Mouse (Mus musculus): ENCODE data around the gene Fstl5.
"Not testable (repeated sequence)": the region's sequence is repeated elsewhere in the genome, so short reads cannot be mapped to it uniquely, and the experiment has no call there.

Fstl5 gene

DNA sequence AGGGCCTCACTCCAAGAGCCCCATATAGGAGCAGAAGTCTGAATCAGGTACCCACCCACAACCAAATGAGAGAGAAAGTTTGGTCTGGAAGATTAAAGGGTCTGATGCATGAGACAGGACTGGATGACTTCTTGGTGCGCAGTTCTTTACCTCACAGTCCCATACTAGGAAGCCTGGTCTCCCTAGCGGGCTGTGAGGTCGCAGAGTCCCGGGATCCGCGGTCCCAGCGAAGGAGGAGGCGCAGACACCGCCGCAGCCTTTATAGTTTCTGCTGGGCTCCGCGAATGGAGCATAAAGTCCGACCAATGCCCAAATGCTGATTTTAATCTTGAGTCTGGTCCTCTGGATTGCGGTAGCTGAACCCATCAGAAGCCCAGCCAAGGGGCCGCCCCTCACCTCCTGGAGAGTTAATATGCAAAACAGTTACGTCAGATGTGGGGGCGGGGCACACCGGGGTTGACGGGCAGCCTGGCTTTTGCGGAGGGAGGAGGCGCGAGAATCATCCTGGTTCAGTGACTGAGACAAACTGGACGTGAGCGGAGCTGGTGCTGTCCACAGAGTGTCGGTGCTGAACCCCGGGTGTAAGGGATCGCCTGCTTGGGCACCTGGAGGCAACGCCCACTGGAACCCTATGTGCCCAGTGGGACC is at the start of gene Fstl5:
Gene Fstl5 (plus strand): TSS at position 211 of the 648 bp plus-strand sequence.
- peak; percentile 92 for DNase-seq

- no peak for DNase-seq
These were observed 48.5 kb upstream of the Fstl5 start for GRCm38 (mm10) chr3:76025523-76025922.

- DNase-seq, result no peak
These were observed 22.9 kb upstream of the Fstl5 start for GRCm38 (mm10) chr3:76051124-76051523.

GRCm38 (mm10) chr3:76061996-76062395 is 12.1 kb upstream of the Fstl5 start:
- DNase-seq, result no peak

- DNase-seq, result peak; percentile 60
These were observed 6.2 kb upstream of the Fstl5 start for GRCm38 (mm10) chr3:76067920-76068319.

GRCm38 (mm10) chr3:76072826-76073225 is 1.2 kb upstream of the Fstl5 start:
- DNase-seq, result no peak

- peak; percentile 16 for DNase-seq
These were observed 66.4 kb downstream of the Fstl5 start for GRCm38 (mm10) chr3:76140445-76140844.

DNA sequence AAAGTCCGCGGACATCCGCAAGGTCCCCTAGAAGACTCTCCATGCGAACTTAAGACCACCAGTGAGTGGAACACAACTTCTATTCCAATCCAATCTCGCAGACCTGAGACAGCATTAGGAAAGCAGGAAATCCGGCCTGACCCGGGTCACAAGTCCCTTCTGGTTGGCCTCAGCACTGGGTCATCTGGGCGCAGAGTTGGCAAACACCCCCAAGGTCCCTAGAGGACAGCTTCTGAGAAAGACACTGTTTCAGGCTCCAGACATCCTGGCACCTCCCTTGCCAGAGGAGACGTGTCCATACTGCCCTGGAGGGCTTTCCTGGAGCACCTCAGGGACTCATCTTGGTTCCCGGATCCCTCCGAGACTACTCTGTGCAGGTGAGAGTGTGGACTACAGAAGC is 73.8 kb downstream of the Fstl5 start:
- DNase-seq, result no peak

GRCm38 (mm10) chr3:76238834-76239233 is 164.8 kb downstream of the Fstl5 start:
- no peak for DNase-seq

DNA sequence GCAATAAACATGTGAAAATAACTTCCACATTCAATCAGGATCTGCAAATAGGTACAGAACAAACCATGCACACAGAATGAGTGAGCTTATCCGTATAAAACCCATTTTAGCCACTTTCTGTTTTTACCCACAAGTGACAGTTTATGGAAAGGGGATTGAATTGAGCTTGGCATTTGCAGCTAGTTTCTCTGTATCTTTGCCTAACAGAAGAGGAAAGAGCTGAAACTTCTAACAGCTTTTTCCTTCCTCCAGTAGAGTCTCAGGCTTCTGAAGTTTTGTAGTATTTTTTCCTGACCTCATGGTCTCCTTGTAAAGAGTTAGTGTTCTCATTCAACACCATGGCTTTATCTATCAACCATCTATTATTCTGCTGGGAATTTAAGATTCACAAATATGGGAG is 177.3 kb downstream of the Fstl5 start:
- DNase-seq, result no peak

- DNase-seq, result no peak
These were observed 218.9 kb downstream of the Fstl5 start for GRCm38 (mm10) chr3:76292993-76293392.

GRCm38 (mm10) chr3:76294394-76294793 is 220.3 kb downstream of the Fstl5 start:
- DNase-seq, result no peak

GRCm38 (mm10) chr3:76301026-76301773 is 227.1 kb downstream of the Fstl5 start:
- DNase-seq, result peak; percentile 46

- DNase-seq, result no peak
These were observed 242.9 kb downstream of the Fstl5 start for GRCm38 (mm10) chr3:76316991-76317390.

GRCm38 (mm10) chr3:76319531-76319930 is 245.5 kb downstream of the Fstl5 start:
- DNase-seq, result no peak

DNA sequence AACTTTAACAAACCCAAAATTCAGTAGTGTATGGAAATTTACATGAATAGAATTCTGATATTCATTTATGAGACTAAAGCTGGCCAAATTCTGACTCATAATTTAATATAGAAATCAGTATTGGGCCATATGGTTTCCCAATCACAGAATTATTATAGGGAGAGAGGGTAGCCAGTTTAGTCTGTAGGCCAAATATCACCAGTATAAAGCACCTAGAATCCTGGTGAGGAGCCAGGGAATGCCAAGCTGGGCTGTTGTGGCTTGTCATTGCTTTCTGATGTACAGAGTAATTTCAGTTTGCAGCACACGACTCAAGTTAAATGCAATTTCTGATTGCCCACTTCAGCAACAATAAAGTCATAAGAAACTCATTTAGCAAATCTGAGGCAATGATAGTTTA is 248.4 kb downstream of the Fstl5 start:
- no peak for DNase-seq

GRCm38 (mm10) chr3:76336922-76337321 is 262.9 kb downstream of the Fstl5 start:
- no peak for DNase-seq

- no peak for DNase-seq
These were observed 292.9 kb downstream of the Fstl5 start for GRCm38 (mm10) chr3:76367000-76367399.

GRCm38 (mm10) chr3:76369910-76370309 is 295.8 kb downstream of the Fstl5 start:
- no peak for DNase-seq

DNA sequence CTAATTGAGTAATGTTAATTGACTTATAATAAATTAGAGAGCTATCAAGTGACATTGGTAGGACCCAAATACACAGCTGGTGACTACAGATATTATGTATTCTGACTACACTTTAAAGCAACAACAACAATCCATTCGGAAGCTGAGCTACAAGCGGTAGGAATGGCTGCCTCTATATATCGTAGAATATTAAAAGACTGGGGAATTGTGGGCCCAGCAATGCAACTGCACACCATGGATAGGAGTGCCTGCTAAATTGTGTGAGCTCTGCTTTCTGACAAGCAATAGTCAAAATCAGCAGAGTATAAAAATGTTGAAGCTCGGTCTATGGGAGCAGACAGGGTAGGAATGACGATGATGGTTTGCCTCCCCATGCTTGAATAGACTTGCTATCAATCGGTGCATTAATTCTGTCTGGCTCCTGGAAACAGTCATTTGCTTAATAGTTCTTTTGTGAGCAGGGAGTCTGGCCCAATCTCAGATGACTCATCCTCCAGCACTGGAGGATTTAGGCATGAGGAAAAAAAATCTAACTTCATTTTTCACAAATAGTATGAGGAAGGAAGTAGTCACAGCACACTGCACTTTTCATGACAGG is 354.8 kb downstream of the Fstl5 start:
- peak; percentile 8 for DNase-seq

- DNase-seq, result no peak
These were observed 393.3 kb downstream of the Fstl5 start for GRCm38 (mm10) chr3:76467229-76467874.

GRCm38 (mm10) chr3:76468147-76468546 is 394.1 kb downstream of the Fstl5 start:
- no peak for DNase-seq

- not testable (repeated sequence) for DNase-seq
These were observed 433.8 kb downstream of the Fstl5 start for GRCm38 (mm10) chr3:76507891-76508290.

GRCm38 (mm10) chr3:76508811-76509210 is 434.7 kb downstream of the Fstl5 start:
- DNase-seq, result no peak
